Mouse (Mus musculus) midbrain, embryonic 12.5 days (tissue): ENCODE results near the gene Kat14. TPM values are rescaled to one million over a fixed set of nuclear protein-coding genes. Genes with fewer than 3 reads are reported as not detected.

Experiments
- ATAC-seq: fragments of 200-750 bp; cut with Nextera tagmentation; 2 replicates; pipeline ENCODE4 v1.8.0; 2017; ENCODE audit warnings: low read depth, moderate TSS enrichment, moderate library complexity; ENCODE audit not compliant: low FRiP score
- H3K27ac ChIP-seq: fragments of 300-500 bp; sonication (generic); replicated peaks from 2 replicates; pipeline ENCODE4 v1.5.1; 2016; ENCODE audit warnings: mild to moderate bottlenecking
- H3K27me3 ChIP-seq: fragments of 300-500 bp; sonication (generic); 2 replicates; pipeline ENCODE4 v1.6.1; 2016; ENCODE audit warnings: mild to moderate bottlenecking
- H3K36me3 ChIP-seq: fragments of 300-500 bp; sonication (generic); 2 replicates; pipeline ENCODE4 v1.6.1; 2016
- H3K4me1 ChIP-seq: fragments of 300-500 bp; sonication (generic); 2 replicates; pipeline ENCODE4 v1.6.1; 2016
- H3K4me2 ChIP-seq: fragments of 300-500 bp; sonication (generic); replicated peaks from 2 replicates; pipeline ENCODE4 v1.6.1; 2016; ENCODE audit warnings: mild to moderate bottlenecking, moderate library complexity
- H3K4me3 ChIP-seq: fragments of 300-500 bp; sonication (generic); 2 replicates; pipeline ENCODE4 v1.5.1; 2016; ENCODE audit warnings: mild to moderate bottlenecking
- H3K9ac ChIP-seq: fragments of 300-500 bp; sonication (generic); replicated peaks from 2 replicates; pipeline ENCODE4 v1.6.1; 2016; ENCODE audit warnings: mild to moderate bottlenecking, moderate library complexity
- H3K9me3 ChIP-seq: fragments of 300-500 bp; sonication (generic); 2 replicates; pipeline ENCODE4 v1.6.1; 2016; ENCODE audit warnings: mild to moderate bottlenecking
- WGBS: fragments of 180-500 bp; shearing (Covaris S2); methylation state at CpG from one replicate; pipeline ENCODE4 v1.1.7; 2016; 5-methylcytosine and 5-hydroxymethylcytosine counted together
- polyA plus RNA-seq: library from polyadenylated mRNA; unstranded; fragments of >200 nt; fragmentation: Nextera tagmentation; extraction: Ambion mirVana; gene quantifications from 2 replicates; pipeline ENCODE4 v1.2.1, GENCODE M21; 2016

Gene Kat14
- polyA plus RNA-seq = 46.0 and 47.1 TPM in 2 replicates

GRCm38 (mm10) chr2:144368400-144369019 lies at the start of gene Kat14, which contains the start of gene Pet117:
Gene Kat14 (plus strand): TSS chr2:144368983.
Gene Pet117 (plus strand): TSS chr2:144368996.
- Histone ChIP-seq H3K9ac (peak within 1 kb of the TSS; percentile 86), H3K36me3 (peaks cover 6% of the 10 kb centered on the region), H3K27me3 (no peaks in the 10 kb centered on the region), H3K4me3 (peak within 1 kb of the TSS; percentile 77), H3K27ac (peak within 1 kb of the TSS; percentile 96), H3K9me3 (no peaks in the 10 kb centered on the region), H3K4me2 (peak within 1 kb of the TSS; percentile 72), H3K4me1 (peaks cover 7% of the 10 kb centered on the region)
- peak; percentile 96 for ATAC-seq
- WGBS = 6% methylated on average over 38 of the region's 38 CpGs

GRCm38 (mm10) chr2:144324218-144324617 lies 44.6 kb upstream of the Kat14 start:
- H3K27me3 ChIP-seq = peaks cover 24% of the 10 kb centered on the region
- no peak overlapping the region for H3K4me2 ChIP-seq
- H3K9me3 ChIP-seq = no peaks in the 10 kb centered on the region
- H3K27ac ChIP-seq = no peak overlapping the region
- WGBS = 79% methylated on average over 3 of the region's 3 CpGs
- H3K4me3 ChIP-seq = no peak overlapping the region
- H3K9ac ChIP-seq = no peak overlapping the region
- no peaks in the 10 kb centered on the region for H3K4me1 ChIP-seq
- H3K36me3 ChIP-seq = no peaks in the 10 kb centered on the region
- no peak for ATAC-seq

- Histone ChIP-seq H3K27me3 (peaks cover 74% of the 10 kb centered on the region), H3K4me2 (peak overlapping the region; percentile 9; the same call in 1 of the 2 replicates), H3K4me3 (peak overlapping the region; percentile 12; the same call in 1 of the 2 replicates), H3K4me1 (peaks cover 27% of the 10 kb centered on the region), H3K36me3 (no peaks in the 10 kb centered on the region), H3K9ac (no peak overlapping the region), H3K9me3 (no peaks in the 10 kb centered on the region), H3K27ac (no peak overlapping the region)
- no peak for ATAC-seq
- WGBS = 9% methylated on average over 10 of the region's 10 CpGs
These were observed 39.3 kb upstream of the Kat14 start for GRCm38 (mm10) chr2:144329451-144329850.

GRCm38 (mm10) chr2:144329937-144330336 lies 38.8 kb upstream of the Kat14 start:
- ATAC-seq = 0 out of 2 replicates have a peak, but pooled peaks have one; percentile 32
- Histone ChIP-seq H3K4me3 (peak overlapping the region; percentile 49), H3K9ac (no peak overlapping the region), H3K27ac (no peak overlapping the region), H3K4me1 (peaks cover 27% of the 10 kb centered on the region), H3K27me3 (peaks cover 79% of the 10 kb centered on the region), H3K9me3 (no peaks in the 10 kb centered on the region), H3K4me2 (peak overlapping the region; percentile 9; the same call in 1 of the 2 replicates), H3K36me3 (no peaks in the 10 kb centered on the region)
- under 1% methylated on average over 10 of the region's 10 CpGs for WGBS

GRCm38 (mm10) chr2:144330352-144330959 lies 38.3 kb upstream of the Kat14 start:
- Histone ChIP-seq H3K27ac (no peak overlapping the region), H3K4me1 (peaks cover 27% of the 10 kb centered on the region), H3K27me3 (peaks cover 84% of the 10 kb centered on the region), H3K4me2 (peak overlapping the region; percentile 76), H3K9me3 (no peaks in the 10 kb centered on the region), H3K4me3 (peak overlapping the region; percentile 49), H3K36me3 (no peaks in the 10 kb centered on the region), H3K9ac (peak overlapping the region; percentile 35; the same call in 1 of the 2 replicates)
- WGBS = under 1% methylated on average over 31 of the region's 41 CpGs
- ATAC-seq = 0 out of 2 replicates have a peak, but pooled peaks have one; percentile 20

GRCm38 (mm10) chr2:144330960-144331371 lies 37.8 kb upstream of the Kat14 start:
- peak; percentile 27; the same call in 1 of the 2 replicates for ATAC-seq
- peaks cover 27% of the 10 kb centered on the region for H3K4me1 ChIP-seq

GRCm38 (mm10) chr2:144331401-144332302 lies 37.1 kb upstream of the Kat14 start, which contains the start of gene Ovol2:
Gene Ovol2 (minus strand): TSS chr2:144332146.
- no peaks in the 10 kb centered on the region for H3K36me3 ChIP-seq
- H3K4me3 ChIP-seq = peak within 1 kb of the TSS; percentile 49
- WGBS = 1% methylated on average over 58 of the region's 62 CpGs
- peaks cover 82% of the 10 kb centered on the region for H3K27me3 ChIP-seq
- H3K27ac ChIP-seq = no peak within 1 kb of the TSS
- H3K9me3 ChIP-seq = no peaks in the 10 kb centered on the region
- H3K4me2 ChIP-seq = peak within 1 kb of the TSS; percentile 76
- peak within 1 kb of the TSS; percentile 35; the same call in 1 of the 2 replicates for H3K9ac ChIP-seq
- peak; percentile 48 for ATAC-seq
- H3K4me1 ChIP-seq = peaks cover 27% of the 10 kb centered on the region

More at GRCm38 (mm10) chr2:144330960-144331371, 37.8 kb upstream of the Kat14 start:
- H3K4me2 ChIP-seq = peak overlapping the region; percentile 76
- peak overlapping the region; percentile 49 for H3K4me3 ChIP-seq
- H3K9ac ChIP-seq = peak overlapping the region; percentile 35; the same call in 1 of the 2 replicates
- no peaks in the 10 kb centered on the region for H3K36me3 ChIP-seq
- under 1% methylated on average over 46 of the region's 50 CpGs for WGBS
- peaks cover 87% of the 10 kb centered on the region for H3K27me3 ChIP-seq
- H3K9me3 ChIP-seq = no peaks in the 10 kb centered on the region
- H3K27ac ChIP-seq = no peak overlapping the region

GRCm38 (mm10) chr2:144332486-144332885 lies 36.3 kb upstream of the Kat14 start:
- Histone ChIP-seq H3K27me3 (peaks cover 79% of the 10 kb centered on the region), H3K9me3 (no peaks in the 10 kb centered on the region), H3K9ac (no peak overlapping the region), H3K4me1 (peaks cover 27% of the 10 kb centered on the region), H3K36me3 (no peaks in the 10 kb centered on the region), H3K4me3 (peak overlapping the region; percentile 49; the same call in 1 of the 2 replicates), H3K27ac (no peak overlapping the region), H3K4me2 (peak overlapping the region; percentile 76)
- no peak for ATAC-seq
- 7% methylated on average over 9 of the region's 9 CpGs for WGBS

- Histone ChIP-seq H3K9ac (0 out of 2 replicates have a peak overlapping the region, but pooled peaks have one; percentile 20), H3K27me3 (peaks cover 73% of the 10 kb centered on the region), H3K4me3 (peak overlapping the region; percentile 49), H3K9me3 (no peaks in the 10 kb centered on the region), H3K36me3 (no peaks in the 10 kb centered on the region), H3K4me2 (peak overlapping the region; percentile 76), H3K4me1 (peaks cover 27% of the 10 kb centered on the region), H3K27ac (no peak overlapping the region)
- WGBS = 6% methylated on average over 28 of the region's 28 CpGs
- no peak for ATAC-seq
These were observed 35.5 kb upstream of the Kat14 start for GRCm38 (mm10) chr2:144333138-144333842.

GRCm38 (mm10) chr2:144337230-144337629 lies 31.6 kb upstream of the Kat14 start:
- Histone ChIP-seq H3K9ac (no peak overlapping the region), H3K4me2 (no peak overlapping the region), H3K27ac (no peak overlapping the region), H3K36me3 (no peaks in the 10 kb centered on the region), H3K27me3 (peaks cover 33% of the 10 kb centered on the region), H3K9me3 (no peaks in the 10 kb centered on the region), H3K4me3 (no peak overlapping the region), H3K4me1 (0 out of 2 replicates have a peak, but pooled peaks cover 3% of the 10 kb centered on the region)
- no peak for ATAC-seq
- WGBS = 73% methylated on average over 3 of the region's 3 CpGs

GRCm38 (mm10) chr2:144337701-144338100 lies 31.1 kb upstream of the Kat14 start:
- Histone ChIP-seq H3K4me3 (no peak overlapping the region), H3K4me1 (0 out of 2 replicates have a peak, but pooled peaks cover under 1% of the 10 kb centered on the region), H3K4me2 (no peak overlapping the region), H3K9ac (no peak overlapping the region), H3K36me3 (no peaks in the 10 kb centered on the region), H3K9me3 (no peaks in the 10 kb centered on the region), H3K27ac (no peak overlapping the region), H3K27me3 (peaks cover 28% of the 10 kb centered on the region)
- ATAC-seq = no peak
- 94% methylated on average over 6 of the region's 8 CpGs for WGBS
